Mouse (Mus musculus): Measurements from ENCODE around the gene Hnrnpf. TPM values are rescaled to one million over a fixed set of nuclear protein-coding genes. Genes with fewer than 3 reads are reported as not detected.
A peak's percentile ranks its signal among the peaks of the same experiment; 100 is the strongest.

Hnrnpf gene
- total RNA-seq, 2 experiments from 2014 or later: 228 to 255 TPM

- peak; percentile 83 to 86 for DNase-seq
- intact Hi-C loops (cut with DNase I): loop anchor here (2.0 to 5.0 kb wide), 2 partner anchors 38 to 75 kb away; partner anchors contain the start of gene Zfp637
Observed at GRCm38 (mm10) chr6:117916737-117917426, 16.8 kb downstream of the Hnrnpf start.

DNA sequence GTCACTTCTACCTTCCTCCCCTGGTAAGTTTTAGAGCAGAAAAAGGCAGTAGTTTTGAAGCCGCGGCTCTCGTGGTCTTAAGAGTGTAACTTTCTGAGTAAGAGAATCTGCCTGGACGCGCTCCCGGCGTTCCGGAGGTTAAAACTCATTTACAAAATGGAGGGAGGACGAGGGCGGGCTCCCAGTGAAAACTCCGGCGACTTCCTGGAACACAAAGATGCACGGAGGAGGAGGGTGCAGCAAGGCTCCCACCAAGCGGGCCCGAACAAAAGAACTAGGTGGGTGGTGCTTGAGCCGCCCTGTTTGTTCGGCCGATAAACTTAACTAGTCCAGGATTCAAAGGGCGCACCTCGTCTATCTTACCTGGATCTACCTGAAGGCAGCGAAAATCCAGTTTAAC lies 17.5 kb downstream of the Hnrnpf start:
- intact Hi-C loops (cut with DNase I): loop anchor here (2.0 to 5.0 kb wide), 2 partner anchors 39 to 75 kb away; partner anchors contain the start of gene Zfp637
- peak; percentile 69 to 74 for DNase-seq

GRCm38 (mm10) chr6:117918043-117918442 lies 17.9 kb downstream of the Hnrnpf start:
- intact Hi-C loops (cut with DNase I): loop anchor here (5.0 kb wide), 1 partner anchor 76 kb away; the partner anchor contains the start of gene Zfp637
- no peak for DNase-seq

GRCm38 (mm10) chr6:117920659-117921640 lies 20.8 kb downstream of the Hnrnpf start:
- intact Hi-C loops (cut with DNase I): loop anchor here (2.0 kb wide), 1 partner anchor 14 kb away; no protein-coding TSS in a partner anchor
- peak in 1 of 2 experiments; percentile 49 for DNase-seq

DNA sequence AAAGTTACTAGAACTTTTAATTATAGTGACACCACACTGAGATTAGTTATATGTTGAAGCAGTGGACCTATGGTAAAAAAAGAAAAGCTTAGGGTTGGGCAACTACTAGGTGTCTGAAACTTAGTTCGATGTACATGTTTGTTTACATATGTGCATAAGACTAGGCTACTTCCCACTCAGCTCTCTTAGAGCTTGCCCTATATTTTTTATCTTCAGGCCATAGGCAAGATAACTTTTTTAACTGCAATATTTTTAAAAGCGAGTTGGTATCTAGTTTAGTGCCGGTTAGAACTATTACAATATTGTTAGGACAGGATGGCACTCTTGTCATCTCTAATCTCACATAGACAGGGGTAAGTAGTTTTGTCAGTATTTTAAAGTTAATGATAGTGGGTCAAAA lies 21.9 kb downstream of the Hnrnpf start:
- DNase-seq: no peak
- intact Hi-C loops (cut with DNase I): no loop called here

- intact Hi-C loops (cut with DNase I): no loop called here
- DNase-seq: no peak
Observed at GRCm38 (mm10) chr6:117926871-117927491, 26.9 kb downstream of the Hnrnpf start.

- intact Hi-C loops (cut with DNase I): no loop called here
- no peak for DNase-seq
Observed at GRCm38 (mm10) chr6:117927955-117928354, 27.8 kb downstream of the Hnrnpf start.

GRCm38 (mm10) chr6:117928746-117929145 lies 28.6 kb downstream of the Hnrnpf start:
- no peak for DNase-seq
- intact Hi-C loops (cut with DNase I): no loop called here

DNA sequence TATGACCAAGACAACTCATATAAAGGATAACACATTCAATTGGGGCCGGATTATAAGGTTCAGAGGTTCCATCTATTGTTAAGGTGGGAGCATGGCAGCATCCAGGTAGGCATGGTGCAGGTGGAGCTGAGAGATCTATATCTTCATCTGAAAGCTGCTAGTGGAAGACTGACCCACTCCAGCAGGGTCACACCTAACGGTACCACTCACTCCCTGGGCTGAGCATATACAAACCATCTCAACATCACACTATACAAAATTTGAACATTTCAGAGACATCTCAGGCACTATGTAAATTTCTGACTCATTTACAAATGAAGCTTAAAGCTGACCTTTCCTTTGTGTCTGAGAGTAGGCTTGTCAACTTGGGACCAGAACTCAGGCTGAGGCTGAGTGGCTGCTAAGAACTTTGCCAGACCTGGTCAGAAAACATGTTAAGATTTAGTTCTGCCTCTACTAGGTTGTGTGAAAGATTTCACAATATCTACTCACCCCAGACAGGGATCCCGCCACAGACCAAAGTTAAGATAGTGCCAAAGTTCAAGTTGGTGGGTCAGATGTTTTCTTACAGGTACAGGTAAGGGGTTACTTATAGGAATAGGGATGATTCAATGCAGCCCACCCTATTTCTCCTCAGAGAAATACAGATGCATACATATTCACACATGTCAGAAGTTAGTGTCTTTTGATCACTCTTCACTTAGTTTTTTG lies 30.0 kb downstream of the Hnrnpf start:
- no peak for DNase-seq
- intact Hi-C loops (cut with DNase I): loop anchor here (5.0 kb wide), 1 partner anchor 167 kb away; no protein-coding TSS in a partner anchor

DNA sequence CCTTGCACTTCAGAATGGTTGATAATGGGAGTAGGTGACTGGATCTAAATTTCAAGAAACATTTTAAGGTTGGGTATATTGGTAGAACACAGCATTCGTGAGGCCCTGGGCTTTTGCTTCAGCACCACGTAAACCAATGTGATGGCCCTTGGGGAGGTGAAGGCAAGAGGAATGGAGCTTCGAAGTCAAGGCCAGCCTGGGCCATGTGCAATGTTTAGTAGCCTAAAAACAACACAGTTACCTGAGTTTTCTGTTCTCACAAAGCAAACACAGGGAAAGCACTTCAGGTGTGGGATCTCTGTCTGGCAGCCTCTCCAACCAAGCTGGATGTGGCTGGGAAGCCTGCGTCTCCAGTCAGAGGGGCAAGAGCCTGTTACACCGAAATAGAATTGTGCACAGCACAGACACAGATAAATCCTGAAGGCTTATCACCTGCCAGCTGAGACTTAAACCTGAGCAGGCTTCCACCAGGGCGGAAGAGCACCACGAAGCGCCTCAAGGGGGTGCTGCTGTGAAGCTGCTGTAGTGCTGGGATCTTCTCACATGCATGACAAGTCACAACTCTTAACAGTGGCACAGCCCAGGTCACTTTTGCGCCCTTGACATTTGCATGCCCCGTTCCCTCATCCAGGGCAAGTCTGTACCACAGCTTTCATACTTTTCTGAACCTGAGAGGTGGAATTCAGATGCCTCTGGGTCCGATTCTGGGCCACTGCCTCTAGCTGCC lies 32.4 kb downstream of the Hnrnpf start:
- intact Hi-C loops (cut with DNase I): loop anchor here (5.0 kb wide), 1 partner anchor 165 kb away; no protein-coding TSS in a partner anchor
- peak in 1 of 2 experiments; percentile 14 for DNase-seq

DNA sequence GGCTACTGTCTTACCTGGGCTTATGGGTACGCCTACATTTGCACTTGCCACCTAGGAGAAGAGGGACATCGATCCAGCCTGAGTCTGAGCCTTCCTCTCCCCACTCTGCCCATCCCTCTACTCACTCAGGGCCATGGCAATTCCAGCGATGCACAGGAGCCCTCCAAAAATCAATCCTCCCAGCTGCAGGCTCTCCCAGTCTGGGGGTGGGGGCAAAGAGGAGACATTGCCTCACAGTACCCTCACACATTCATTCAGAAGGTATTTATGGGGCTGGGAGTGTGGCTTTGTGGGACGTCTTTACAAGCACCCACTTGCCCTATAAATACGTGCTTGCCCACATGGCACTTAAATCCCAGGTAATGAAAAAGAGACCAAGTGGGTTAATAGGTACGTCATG lies 34.2 kb downstream of the Hnrnpf start:
- intact Hi-C loops (cut with DNase I): loop anchor here (5.0 kb wide), 1 partner anchor 163 kb away; no protein-coding TSS in a partner anchor
- DNase-seq: no peak

- intact Hi-C loops (cut with DNase I): no loop called here
- DNase-seq: no peak
Observed at GRCm38 (mm10) chr6:117935681-117936612, 35.8 kb downstream of the Hnrnpf start.

DNA sequence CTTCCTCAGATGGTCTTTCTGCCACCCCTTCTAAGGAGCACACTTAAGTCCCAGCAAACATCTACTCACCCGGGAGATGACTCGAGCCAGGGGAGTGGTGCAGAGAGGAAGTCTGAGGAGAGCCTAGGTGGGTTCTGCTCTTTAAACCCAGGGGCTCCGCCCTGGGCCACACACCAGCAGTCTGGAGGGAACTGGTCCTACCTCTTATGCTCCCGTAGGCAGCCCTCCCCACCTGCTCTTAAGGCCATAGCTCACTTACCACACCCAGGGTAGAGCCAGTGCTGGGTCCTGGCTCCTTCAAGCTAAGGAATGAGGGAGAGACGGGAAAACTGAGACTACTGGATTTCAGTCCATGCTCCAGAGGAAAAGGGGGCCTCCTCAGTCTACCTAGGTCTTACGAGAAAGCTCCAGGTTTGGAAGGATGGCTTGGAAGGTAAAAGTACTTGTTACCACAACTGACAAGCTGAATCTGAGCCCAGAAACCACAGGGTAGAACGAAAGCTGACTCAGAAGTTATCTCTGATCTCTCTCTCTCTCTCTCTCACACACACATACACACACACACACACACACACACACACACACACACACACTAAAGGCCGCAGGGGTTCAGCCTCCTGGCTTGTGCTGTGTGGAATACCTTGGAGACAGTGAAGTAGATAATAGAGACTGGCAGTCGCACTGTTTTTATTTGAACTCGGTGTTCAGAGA lies 37.3 kb downstream of the Hnrnpf start, which contains the start of gene Fxyd4:
Gene Fxyd4, minus strand, starts transcription at position 471 of the 711 bp plus-strand sequence.
- no peak for DNase-seq
- intact Hi-C loops (cut with DNase I): no loop called here

GRCm38 (mm10) chr6:117938951-117939350 lies 38.8 kb downstream of the Hnrnpf start:
- DNase-seq: no peak
- intact Hi-C loops (cut with DNase I): no loop called here

- no peak for DNase-seq
- intact Hi-C loops (cut with DNase I): no loop called here
Observed at GRCm38 (mm10) chr6:117942769-117943168, 42.6 kb downstream of the Hnrnpf start.

- DNase-seq: no peak
- intact Hi-C loops (cut with DNase I): no loop called here
Observed at GRCm38 (mm10) chr6:117943899-117944298, 43.8 kb downstream of the Hnrnpf start.

DNA sequence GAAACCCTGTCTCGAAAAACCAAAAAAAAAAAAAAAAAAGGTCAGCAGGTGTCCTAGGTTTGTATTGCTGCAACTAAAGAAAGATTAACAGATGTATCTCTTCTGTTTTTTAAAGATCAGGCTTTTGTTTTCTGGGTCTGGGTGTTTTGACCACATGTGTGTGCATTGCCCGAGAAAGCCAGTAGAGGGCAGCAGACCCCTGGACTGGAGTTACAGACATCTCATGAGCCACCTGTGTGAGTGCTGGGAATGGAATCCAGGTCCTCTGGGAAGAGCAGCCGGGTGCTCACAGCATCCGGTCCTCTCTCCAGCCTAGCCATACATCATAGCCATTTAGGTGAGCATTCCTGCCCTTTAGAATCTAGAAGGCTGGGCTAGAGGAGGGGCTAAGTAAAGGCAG lies 52.2 kb downstream of the Hnrnpf start:
- no peak for DNase-seq
- intact Hi-C loops (cut with DNase I): no loop called here
